Mouse (Mus musculus) gastrocnemius, adult 8-10 months (tissue): ENCODE results near the gene Ssbp2. TPM values are rescaled to one million over a fixed set of nuclear protein-coding genes. Genes with fewer than 3 reads are reported as not detected.

Source experiments
- DNase-seq, 2 experiments: peaks; one replicate each; pipeline ENCODE4 v3.0.0; 2022; ENCODE audit warnings: low spot score in 2 of 2
- total RNA-seq, 4 experiments: library from RNA; stranded (reverse); gene quantifications; 2 replicates each; pipeline ENCODE4 v1.2.4; 2022

Ssbp2 gene
- total RNA-seq, 4 experiments from 2014 or later, result 15.5 to 21.7 (median 17.8) TPM

- DNase-seq, result no peak
These were observed 1.2 kb downstream of the Ssbp2 start for GRCm38 (mm10) chr13:91461299-91461698.

GRCm38 (mm10) chr13:91461711-91462351, 1.7 kb downstream of the Ssbp2 start:
- DNase-seq, result peak; percentile 18 to 27

GRCm38 (mm10) chr13:91462395-91462794, 2.3 kb downstream of the Ssbp2 start:
- no peak for DNase-seq

- no peak for DNase-seq
These were observed 2.9 kb downstream of the Ssbp2 start for GRCm38 (mm10) chr13:91462893-91463481.

- no peak for DNase-seq
These were observed 5.1 kb downstream of the Ssbp2 start for GRCm38 (mm10) chr13:91465002-91465715.

GRCm38 (mm10) chr13:91471566-91471965, 11.5 kb downstream of the Ssbp2 start:
- no peak for DNase-seq

- DNase-seq, result no peak
These were observed 11.9 kb downstream of the Ssbp2 start for GRCm38 (mm10) chr13:91471980-91472379.

GRCm38 (mm10) chr13:91473527-91473926, 13.4 kb downstream of the Ssbp2 start:
- no peak for DNase-seq

GRCm38 (mm10) chr13:91474027-91474426, 13.9 kb downstream of the Ssbp2 start:
- DNase-seq, result no peak

GRCm38 (mm10) chr13:91475888-91476287, 15.8 kb downstream of the Ssbp2 start:
- DNase-seq, result no peak

GRCm38 (mm10) chr13:91476596-91477100, 16.6 kb downstream of the Ssbp2 start:
- no peak for DNase-seq

- DNase-seq, result peak; percentile 31 to 53
These were observed 17.9 kb downstream of the Ssbp2 start for GRCm38 (mm10) chr13:91478011-91478410.

GRCm38 (mm10) chr13:91484303-91484702, 24.2 kb downstream of the Ssbp2 start:
- no peak for DNase-seq

GRCm38 (mm10) chr13:91492133-91492532, 32.0 kb downstream of the Ssbp2 start:
- DNase-seq, result no peak

GRCm38 (mm10) chr13:91497055-91497454, 37.0 kb downstream of the Ssbp2 start:
- DNase-seq, result no peak

- no peak for DNase-seq
These were observed 41.7 kb downstream of the Ssbp2 start for GRCm38 (mm10) chr13:91501735-91502134.

GRCm38 (mm10) chr13:91502642-91503373, 42.7 kb downstream of the Ssbp2 start:
- DNase-seq, result no peak

GRCm38 (mm10) chr13:91508991-91509390, 48.9 kb downstream of the Ssbp2 start:
- DNase-seq, result no peak

- DNase-seq, result no peak
These were observed 49.4 kb downstream of the Ssbp2 start for GRCm38 (mm10) chr13:91509467-91509866.

- no peak for DNase-seq
These were observed 54.9 kb downstream of the Ssbp2 start for GRCm38 (mm10) chr13:91514979-91515378.

GRCm38 (mm10) chr13:91520073-91520750, 60.1 kb downstream of the Ssbp2 start:
- DNase-seq, result no peak
